Mouse (Mus musculus): Measurements from ENCODE around the gene Gpr87.

The Gpr87 gene

GRCm38 (mm10) chr3:59217211-59217610 is 22.3 kb upstream of the Gpr87 start:
- Histone ChIP-seq H3K27me3 (ENCODE audit: insufficient read depth, low read length) (no peaks in the 10 kb centered on the region), H3K9me3 (ENCODE audit: low read length) (no peaks in the 10 kb centered on the region), H3K36me3 (ENCODE audit: insufficient read depth, low read length) (no peaks in the 10 kb centered on the region), H3K4me3 (replicated peaks; ENCODE audit: low read length) (no peak overlapping the region), H3K4me1 (replicated peaks; ENCODE audit: low read depth, low read length) (no peaks in the 10 kb centered on the region)
- TF ChIP-seq POU5F1 (IDR thresholded peaks at IDR 0.05; ENCODE audit: borderline replicate concordance, low read length) = no peak
- TF ChIP-seq NANOG (IDR thresholded peaks at IDR 0.05; ENCODE audit: borderline replicate concordance, low read length) = no peak
- no peak for TF ChIP-seq CTCF (conservative IDR thresholded peaks at IDR 0.05; ENCODE audit: low read length)

GRCm38 (mm10) chr3:59212404-59212803 is 17.5 kb upstream of the Gpr87 start:
- no peaks in the 10 kb centered on the region for H3K27me3 ChIP-seq (ENCODE audit: insufficient read depth, low read length)
- no peaks in the 10 kb centered on the region for H3K9me3 ChIP-seq (ENCODE audit: low read length)
- TF ChIP-seq POU5F1 (IDR thresholded peaks at IDR 0.05; ENCODE audit: borderline replicate concordance, low read length) (no peak), NANOG (IDR thresholded peaks at IDR 0.05; ENCODE audit: borderline replicate concordance, low read length) (no peak), CTCF (conservative IDR thresholded peaks at IDR 0.05; ENCODE audit: low read length) (no peak)
- H3K4me1 ChIP-seq (replicated peaks; ENCODE audit: low read depth, low read length) = peaks cover 4% of the 10 kb centered on the region; the same call in 1 of the 2 replicates
- no peaks in the 10 kb centered on the region for H3K36me3 ChIP-seq (ENCODE audit: insufficient read depth, low read length)
- no peak overlapping the region for H3K4me3 ChIP-seq (replicated peaks; ENCODE audit: low read length)

DNA sequence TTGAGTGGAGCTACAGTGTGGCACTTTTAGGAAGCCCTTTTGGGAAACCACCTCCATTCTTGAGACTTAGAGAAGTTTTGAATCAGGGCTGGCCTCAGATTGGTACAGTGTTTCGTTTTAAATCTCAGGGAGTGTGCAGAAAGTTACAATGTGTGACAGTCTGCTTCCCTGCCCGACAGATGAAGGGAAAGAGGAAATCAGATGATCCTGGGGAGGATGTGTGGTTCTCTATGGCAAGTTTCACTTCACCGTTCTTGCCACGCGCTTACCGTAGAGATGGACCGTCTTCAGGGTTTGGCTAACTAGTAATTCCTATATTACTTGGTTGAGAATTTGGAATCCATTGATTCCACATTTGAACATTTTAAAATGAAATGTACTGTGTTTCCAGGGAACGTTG is 16.9 kb upstream of the Gpr87 start:
- H3K4me3 ChIP-seq (replicated peaks; ENCODE audit: low read length) = no peak overlapping the region
- H3K36me3 ChIP-seq (ENCODE audit: insufficient read depth, low read length) = no peaks in the 10 kb centered on the region
- peaks cover 4% of the 10 kb centered on the region; the same call in 1 of the 2 replicates for H3K4me1 ChIP-seq (replicated peaks; ENCODE audit: low read depth, low read length)
- no peaks in the 10 kb centered on the region for H3K9me3 ChIP-seq (ENCODE audit: low read length)
- TF ChIP-seq POU5F1 (IDR thresholded peaks at IDR 0.05; ENCODE audit: borderline replicate concordance, low read length) (no peak), CTCF (conservative IDR thresholded peaks at IDR 0.05; ENCODE audit: low read length) (no peak), NANOG (IDR thresholded peaks at IDR 0.05; ENCODE audit: borderline replicate concordance, low read length) (no peak)
- H3K27me3 ChIP-seq (ENCODE audit: insufficient read depth, low read length) = no peaks in the 10 kb centered on the region

DNA sequence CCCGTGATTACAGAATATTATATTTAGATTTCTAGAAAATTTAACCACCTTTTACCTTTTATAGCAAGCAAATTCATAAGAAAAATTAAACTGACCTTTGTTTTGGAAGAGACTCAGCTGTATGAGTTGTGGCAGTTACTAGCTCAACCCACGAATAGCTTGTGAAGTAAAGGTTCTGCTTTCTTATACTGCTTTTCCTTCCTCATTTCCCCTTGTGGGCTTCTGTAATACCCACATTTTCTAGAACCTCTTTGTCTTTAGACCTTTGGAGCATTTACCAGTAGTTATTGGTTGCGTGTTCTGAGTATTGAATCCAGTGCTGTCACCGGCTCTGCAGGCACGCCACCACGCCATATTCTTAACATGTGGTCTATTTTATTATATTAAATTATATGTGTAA is 15.8 kb upstream of the Gpr87 start, which contains the start of gene P2ry13:
Gene P2ry13 (minus strand): TSS at position 156 of the 400 bp plus-strand sequence.
- H3K27me3 ChIP-seq (ENCODE audit: insufficient read depth, low read length) = no peaks in the 10 kb centered on the region
- peaks cover 4% of the 10 kb centered on the region; the same call in 1 of the 2 replicates for H3K4me1 ChIP-seq (replicated peaks; ENCODE audit: low read depth, low read length)
- TF ChIP-seq CTCF (conservative IDR thresholded peaks at IDR 0.05; ENCODE audit: low read length) (no peak), POU5F1 (IDR thresholded peaks at IDR 0.05; ENCODE audit: borderline replicate concordance, low read length) (no peak), NANOG (IDR thresholded peaks at IDR 0.05; ENCODE audit: borderline replicate concordance, low read length) (no peak)
- no peaks in the 10 kb centered on the region for H3K36me3 ChIP-seq (ENCODE audit: insufficient read depth, low read length)
- no peaks in the 10 kb centered on the region for H3K9me3 ChIP-seq (ENCODE audit: low read length)
- no peak within 1 kb of the TSS for H3K4me3 ChIP-seq (replicated peaks; ENCODE audit: low read length)

DNA sequence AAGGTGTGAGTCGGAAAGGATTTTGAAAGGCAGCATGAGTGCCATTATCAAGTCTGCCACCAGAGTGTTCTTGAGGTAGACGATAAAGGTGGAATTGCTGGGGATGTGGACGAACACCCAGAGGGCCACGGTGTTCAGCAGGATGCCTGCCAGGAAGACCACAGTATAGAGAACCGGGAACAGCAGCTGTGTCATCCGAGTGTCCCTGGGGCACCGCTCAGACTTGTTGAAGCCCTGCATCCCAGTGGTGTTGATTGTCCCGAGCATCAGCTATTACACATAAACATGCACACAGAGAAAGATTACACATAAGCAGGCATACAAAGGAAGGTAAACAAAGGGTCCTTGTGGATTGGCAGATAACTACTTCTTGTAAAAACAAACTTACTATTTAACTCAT is 15.2 kb upstream of the Gpr87 start:
- H3K27me3 ChIP-seq (ENCODE audit: insufficient read depth, low read length) = no peaks in the 10 kb centered on the region
- H3K9me3 ChIP-seq (ENCODE audit: low read length) = no peaks in the 10 kb centered on the region
- H3K4me3 ChIP-seq (replicated peaks; ENCODE audit: low read length) = no peak overlapping the region
- H3K4me1 ChIP-seq (replicated peaks; ENCODE audit: low read depth, low read length) = peaks cover 4% of the 10 kb centered on the region; the same call in 1 of the 2 replicates
- no peak for TF ChIP-seq POU5F1 (IDR thresholded peaks at IDR 0.05; ENCODE audit: borderline replicate concordance, low read length)
- no peak for TF ChIP-seq CTCF (conservative IDR thresholded peaks at IDR 0.05; ENCODE audit: low read length)
- no peak for TF ChIP-seq NANOG (IDR thresholded peaks at IDR 0.05; ENCODE audit: borderline replicate concordance, low read length)
- no peaks in the 10 kb centered on the region for H3K36me3 ChIP-seq (ENCODE audit: insufficient read depth, low read length)

DNA sequence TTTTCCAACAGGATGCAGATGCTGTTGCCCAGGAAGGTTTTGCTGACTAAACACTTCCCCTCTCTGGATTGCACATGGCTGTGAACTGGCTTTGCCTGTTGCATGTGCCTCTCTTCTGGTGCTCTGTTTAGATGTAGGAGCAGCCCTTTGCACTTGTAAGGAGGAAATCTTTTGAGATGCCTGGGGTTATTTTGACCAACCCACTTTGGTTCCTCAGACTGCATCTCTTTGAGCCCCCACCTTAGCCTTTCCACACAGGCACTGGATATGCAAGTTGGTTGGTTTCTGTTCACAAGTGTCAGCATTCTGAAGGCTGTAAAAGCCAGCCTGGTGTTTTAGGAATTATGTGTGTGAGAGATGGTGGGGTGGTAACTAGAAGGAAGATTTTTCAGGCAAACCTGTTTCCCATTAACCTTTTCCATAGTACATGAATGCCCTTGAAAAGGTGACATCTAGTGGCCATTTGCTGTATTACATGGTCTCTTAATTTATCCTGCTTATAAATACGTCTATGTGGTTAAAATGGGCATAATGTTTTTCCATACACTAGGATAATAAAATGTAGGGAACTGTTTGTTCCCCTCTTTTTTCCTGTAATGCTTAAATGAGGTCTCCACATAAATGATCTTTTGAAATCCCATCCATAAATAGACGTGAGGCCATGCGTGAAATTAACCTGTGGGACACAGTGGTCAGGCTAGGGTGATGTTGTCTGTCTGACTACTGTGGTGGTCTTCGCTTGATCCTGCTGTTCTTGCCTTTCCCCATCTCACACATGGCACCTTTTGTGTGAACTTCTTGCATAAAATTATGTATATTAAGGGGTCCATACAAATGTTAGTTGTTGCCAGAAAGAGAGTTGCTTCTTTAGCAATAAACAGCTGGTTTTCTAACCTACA is 14.0 kb upstream of the Gpr87 start:
- H3K4me3 ChIP-seq (replicated peaks; ENCODE audit: low read length) = no peak overlapping the region
- H3K4me1 ChIP-seq (replicated peaks; ENCODE audit: low read depth, low read length) = peaks cover 4% of the 10 kb centered on the region; the same call in 1 of the 2 replicates
- H3K9me3 ChIP-seq (ENCODE audit: low read length) = peaks cover 5% of the 10 kb centered on the region; the same call in 1 of the 2 replicates
- no peaks in the 10 kb centered on the region for H3K27me3 ChIP-seq (ENCODE audit: insufficient read depth, low read length)
- TF ChIP-seq NANOG (IDR thresholded peaks at IDR 0.05; ENCODE audit: borderline replicate concordance, low read length) (no peak), POU5F1 (IDR thresholded peaks at IDR 0.05; ENCODE audit: borderline replicate concordance, low read length) (no peak), CTCF (conservative IDR thresholded peaks at IDR 0.05; ENCODE audit: low read length) (peak; percentile 98)
- no peaks in the 10 kb centered on the region for H3K36me3 ChIP-seq (ENCODE audit: insufficient read depth, low read length)

- H3K4me1 ChIP-seq (replicated peaks; ENCODE audit: low read depth, low read length) = peaks cover 4% of the 10 kb centered on the region; the same call in 1 of the 2 replicates
- peaks cover 8% of the 10 kb centered on the region; the same call in 1 of the 2 replicates for H3K9me3 ChIP-seq (ENCODE audit: low read length)
- no peak overlapping the region for H3K4me3 ChIP-seq (replicated peaks; ENCODE audit: low read length)
- no peaks in the 10 kb centered on the region for H3K36me3 ChIP-seq (ENCODE audit: insufficient read depth, low read length)
- TF ChIP-seq NANOG (IDR thresholded peaks at IDR 0.05; ENCODE audit: borderline replicate concordance, low read length) (no peak), POU5F1 (IDR thresholded peaks at IDR 0.05; ENCODE audit: borderline replicate concordance, low read length) (no peak), CTCF (conservative IDR thresholded peaks at IDR 0.05; ENCODE audit: low read length) (no peak)
- no peaks in the 10 kb centered on the region for H3K27me3 ChIP-seq (ENCODE audit: insufficient read depth, low read length)
Observed at GRCm38 (mm10) chr3:59205941-59206340, 11.0 kb upstream of the Gpr87 start.

DNA sequence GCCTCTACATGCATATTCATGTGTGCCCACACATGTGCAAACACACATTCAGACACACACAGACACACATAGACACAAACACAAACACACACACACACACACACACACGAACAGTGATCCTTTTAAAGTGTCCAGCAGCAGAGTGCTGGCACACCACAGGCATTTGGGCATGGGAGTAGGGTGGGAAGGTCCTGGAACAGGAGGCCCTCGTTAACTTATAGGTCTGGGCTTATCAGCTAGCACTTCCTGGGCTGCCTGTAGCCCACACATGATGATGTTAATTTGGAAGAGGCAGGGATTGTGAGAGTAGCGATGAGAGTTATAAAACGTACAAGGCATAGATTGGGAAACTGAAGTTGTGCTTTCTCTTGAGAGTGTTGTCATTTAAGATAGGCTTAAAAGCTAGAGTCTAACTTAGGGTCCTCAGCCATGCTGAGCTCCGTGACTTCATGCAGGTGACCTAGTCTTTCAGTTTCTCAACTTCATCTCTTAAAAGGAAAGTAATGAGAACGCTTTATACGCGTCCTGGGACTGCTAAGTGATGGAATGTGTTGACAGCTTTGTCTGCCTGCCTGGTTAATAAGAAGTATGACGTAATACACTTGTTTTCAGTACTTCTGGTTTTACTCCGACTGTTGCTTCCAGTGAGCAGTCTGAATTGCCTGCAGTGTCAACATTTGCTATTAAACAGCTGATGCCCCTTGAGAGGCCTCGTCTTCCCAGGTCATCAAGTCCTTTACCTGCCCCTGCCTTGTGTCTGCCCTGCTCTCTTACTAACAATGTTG is 10.0 kb upstream of the Gpr87 start:
- Histone ChIP-seq H3K4me1 (replicated peaks; ENCODE audit: low read depth, low read length) (peaks cover 4% of the 10 kb centered on the region; the same call in 1 of the 2 replicates), H3K27me3 (ENCODE audit: insufficient read depth, low read length) (no peaks in the 10 kb centered on the region), H3K36me3 (ENCODE audit: insufficient read depth, low read length) (no peaks in the 10 kb centered on the region), H3K4me3 (replicated peaks; ENCODE audit: low read length) (no peak overlapping the region), H3K9me3 (ENCODE audit: low read length) (peaks cover 8% of the 10 kb centered on the region; the same call in 1 of the 2 replicates)
- TF ChIP-seq NANOG (IDR thresholded peaks at IDR 0.05; ENCODE audit: borderline replicate concordance, low read length) (no peak), CTCF (conservative IDR thresholded peaks at IDR 0.05; ENCODE audit: low read length) (no peak), POU5F1 (IDR thresholded peaks at IDR 0.05; ENCODE audit: borderline replicate concordance, low read length) (no peak)

Data from E14TG2a.4 (cell line).